Mouse (Mus musculus): ENCODE data around the gene Tmbim1. TPM values are rescaled to one million over a fixed set of nuclear protein-coding genes. Genes with fewer than 3 reads are reported as not detected.

The Tmbim1 gene
- polyA plus RNA-seq, 1 experiment from 2014 or later = 8.6 TPM

- Histone ChIP-seq H3K27ac (no peak overlapping the region), H3K9me3 (no peaks in the 10 kb centered on the region), H3K36me3 (no peaks in the 10 kb centered on the region), H3K4me3 (no peak overlapping the region), H3K4me1 (replicated peaks) (no peaks in the 10 kb centered on the region; the same call in 1 of the 2 replicates), H3K27me3 (no peaks in the 10 kb centered on the region), H3K4me2 (no peak overlapping the region), H3K9ac (no peak overlapping the region)
- 81% methylated on average over 4 of the region's 4 CpGs for WGBS
- no peak for ATAC-seq (ENCODE audit: low FRiP score)
These were observed 10.8 kb upstream of the Tmbim1 start for GRCm38 (mm10) chr1:74316114-74316827.

GRCm38 (mm10) chr1:74314796-74315195, 9.4 kb upstream of the Tmbim1 start:
- 95% methylated on average over 3 of the region's 3 CpGs for WGBS

GRCm38 (mm10) chr1:74313049-74313692, 7.7 kb upstream of the Tmbim1 start:
- H3K36me3 ChIP-seq = no peaks in the 10 kb centered on the region
- WGBS = 6% methylated on average over 3 of the region's 3 CpGs
- no peaks in the 10 kb centered on the region for H3K27me3 ChIP-seq
- H3K4me3 ChIP-seq = no peak overlapping the region
- no peaks in the 10 kb centered on the region for H3K9me3 ChIP-seq
- no peaks in the 10 kb centered on the region; the same call in 1 of the 2 replicates for H3K4me1 ChIP-seq (replicated peaks)
- no peak overlapping the region for H3K9ac ChIP-seq
- no peak overlapping the region for H3K4me2 ChIP-seq
- peak; percentile 54; the same call in 1 of the 2 replicates for ATAC-seq (ENCODE audit: low FRiP score)
- no peak overlapping the region for H3K27ac ChIP-seq

More at GRCm38 (mm10) chr1:74314796-74315195, 9.4 kb upstream of the Tmbim1 start:
- no peak for ATAC-seq (ENCODE audit: low FRiP score)
- Histone ChIP-seq H3K9me3 (no peaks in the 10 kb centered on the region), H3K36me3 (no peaks in the 10 kb centered on the region), H3K4me3 (no peak overlapping the region), H3K27me3 (no peaks in the 10 kb centered on the region), H3K4me1 (replicated peaks) (no peaks in the 10 kb centered on the region; the same call in 1 of the 2 replicates), H3K4me2 (no peak overlapping the region), H3K27ac (no peak overlapping the region), H3K9ac (no peak overlapping the region)

- no peak overlapping the region for H3K9ac ChIP-seq
- H3K27ac ChIP-seq = no peak overlapping the region
- no peak overlapping the region for H3K4me2 ChIP-seq
- 0 out of 2 replicates have a peak, but pooled peaks cover 4% of the 10 kb centered on the region for H3K27me3 ChIP-seq
- no peaks in the 10 kb centered on the region for H3K9me3 ChIP-seq
- WGBS = 69% methylated on average over 3 of the region's 3 CpGs
- no peak for ATAC-seq (ENCODE audit: low FRiP score)
- H3K4me3 ChIP-seq = no peak overlapping the region
- no peaks in the 10 kb centered on the region for H3K4me1 ChIP-seq (replicated peaks)
- H3K36me3 ChIP-seq = no peaks in the 10 kb centered on the region
These were observed 4.3 kb upstream of the Tmbim1 start for GRCm38 (mm10) chr1:74309767-74310166.

- Histone ChIP-seq H3K4me1 (replicated peaks) (peaks cover 13% of the 10 kb centered on the region), H3K27me3 (peaks cover 17% of the 10 kb centered on the region), H3K9me3 (no peaks in the 10 kb centered on the region), H3K4me3 (no peak overlapping the region), H3K36me3 (no peaks in the 10 kb centered on the region), H3K4me2 (no peak overlapping the region), H3K27ac (no peak overlapping the region), H3K9ac (no peak overlapping the region)
- 80% methylated on average over 10 of the region's 10 CpGs for WGBS
- no peak for ATAC-seq (ENCODE audit: low FRiP score)
These were observed 2.9 kb upstream of the Tmbim1 start for GRCm38 (mm10) chr1:74308001-74308964.

- ATAC-seq (ENCODE audit: low FRiP score) = no peak
- peaks cover 26% of the 10 kb centered on the region for H3K27me3 ChIP-seq
- no peak overlapping the region for H3K4me3 ChIP-seq
- peaks cover 16% of the 10 kb centered on the region for H3K4me1 ChIP-seq (replicated peaks)
- H3K9me3 ChIP-seq = no peaks in the 10 kb centered on the region
- WGBS = 92% methylated on average over 1 of the region's 1 CpGs
- H3K36me3 ChIP-seq = no peaks in the 10 kb centered on the region
- no peak overlapping the region for H3K4me2 ChIP-seq
- no peak overlapping the region for H3K27ac ChIP-seq
- H3K9ac ChIP-seq = no peak overlapping the region
These were observed 1.7 kb upstream of the Tmbim1 start for GRCm38 (mm10) chr1:74307146-74307545.

GRCm38 (mm10) chr1:74304946-74305345, 476 bp downstream of the Tmbim1 start:
- no peak for ATAC-seq (ENCODE audit: low FRiP score)
- Histone ChIP-seq H3K27me3 (peaks cover 27% of the 10 kb centered on the region), H3K4me3 (no peak overlapping the region), H3K36me3 (no peaks in the 10 kb centered on the region), H3K9ac (no peak overlapping the region), H3K9me3 (no peaks in the 10 kb centered on the region), H3K4me1 (replicated peaks) (peaks cover 16% of the 10 kb centered on the region), H3K4me2 (no peak overlapping the region), H3K27ac (no peak overlapping the region)
- WGBS = 77% methylated on average over 4 of the region's 4 CpGs

GRCm38 (mm10) chr1:74304339-74304790, 1.1 kb downstream of the Tmbim1 start:
- no peak overlapping the region; the same call in 1 of the 2 replicates for H3K27ac ChIP-seq

GRCm38 (mm10) chr1:74303509-74304338, 1.7 kb downstream of the Tmbim1 start:
- Histone ChIP-seq H3K36me3 (no peaks in the 10 kb centered on the region), H3K27ac (peak overlapping the region; percentile 55), H3K9me3 (no peaks in the 10 kb centered on the region), H3K4me1 (replicated peaks) (peaks cover 16% of the 10 kb centered on the region), H3K4me3 (peak overlapping the region; percentile 46), H3K4me2 (peak overlapping the region; percentile 75), H3K9ac (peak overlapping the region; percentile 68), H3K27me3 (peaks cover 27% of the 10 kb centered on the region)
- WGBS = under 1% methylated on average over 56 of the region's 56 CpGs
- ATAC-seq (ENCODE audit: low FRiP score) = peak; percentile 82

More at GRCm38 (mm10) chr1:74304339-74304790, 1.1 kb downstream of the Tmbim1 start:
- WGBS = 11% methylated on average over 12 of the region's 12 CpGs
- Histone ChIP-seq H3K36me3 (no peaks in the 10 kb centered on the region), H3K9me3 (no peaks in the 10 kb centered on the region), H3K4me3 (peak overlapping the region; percentile 46), H3K4me1 (replicated peaks) (peaks cover 16% of the 10 kb centered on the region), H3K9ac (no peak overlapping the region; the same call in 1 of the 2 replicates), H3K4me2 (peak overlapping the region; percentile 75), H3K27me3 (peaks cover 27% of the 10 kb centered on the region)
- ATAC-seq (ENCODE audit: low FRiP score) = no peak

- 95% methylated on average over 2 of the region's 2 CpGs for WGBS
- H3K9ac ChIP-seq = no peak overlapping the region
- H3K4me2 ChIP-seq = no peak overlapping the region
These were observed 2.6 kb downstream of the Tmbim1 start for GRCm38 (mm10) chr1:74302835-74303234.

GRCm38 (mm10) chr1:74302229-74302628, 3.2 kb downstream of the Tmbim1 start:
- Histone ChIP-seq H3K9me3 (no peaks in the 10 kb centered on the region), H3K9ac (no peak overlapping the region), H3K36me3 (peaks cover 3% of the 10 kb centered on the region), H3K4me3 (no peak overlapping the region), H3K27ac (no peak overlapping the region), H3K27me3 (peaks cover 27% of the 10 kb centered on the region), H3K4me1 (replicated peaks) (peaks cover 17% of the 10 kb centered on the region), H3K4me2 (no peak overlapping the region)
- 91% methylated on average over 7 of the region's 7 CpGs for WGBS
- no peak for ATAC-seq (ENCODE audit: low FRiP score)

More at GRCm38 (mm10) chr1:74302835-74303234, 2.6 kb downstream of the Tmbim1 start:
- H3K9me3 ChIP-seq = no peaks in the 10 kb centered on the region
- H3K4me3 ChIP-seq = no peak overlapping the region
- no peak overlapping the region for H3K27ac ChIP-seq
- H3K36me3 ChIP-seq = no peaks in the 10 kb centered on the region
- peaks cover 16% of the 10 kb centered on the region for H3K4me1 ChIP-seq (replicated peaks)
- H3K27me3 ChIP-seq = peaks cover 27% of the 10 kb centered on the region
- no peak for ATAC-seq (ENCODE audit: low FRiP score)

All from hindbrain, embryonic 13.5 days (tissue).